30 mouse cellular contexts compared by ENCODE assay signal in the genomic region with DNA sequence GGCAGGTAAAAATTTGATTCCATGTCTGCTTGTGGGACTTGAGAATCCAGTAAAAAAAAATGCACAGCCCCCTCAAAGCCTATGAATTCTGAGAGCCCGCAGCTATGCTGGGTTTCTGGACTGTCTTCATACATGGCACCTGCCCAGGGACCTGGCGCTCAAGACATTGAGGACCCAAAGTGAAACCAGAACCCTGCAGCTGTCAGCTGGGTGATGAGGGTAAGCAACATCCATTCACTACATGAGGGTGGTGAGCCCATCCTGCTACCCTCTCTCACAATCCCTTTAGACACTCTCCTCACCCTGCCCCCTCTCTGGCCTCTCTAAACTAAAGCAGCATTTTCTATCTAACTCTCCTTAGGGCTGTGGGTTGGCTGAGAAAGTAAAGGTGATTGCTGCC. TPM values are rescaled to one million over a fixed set of nuclear protein-coding genes. Genes with fewer than 3 reads are reported as not detected.
DNase-seq lines count a peak whose midpoint lies in the region; ATAC-seq and TF ChIP-seq lines count a peak whose summit lies in the region.
"Had no signal": no experiment of that assay in that cellular context is flagged by ENCODE, and none has a peak within 500 bp of the region (broad histone marks: within the 10 kb centered on the region; RNA-seq: fewer than 3 reads in every experiment).

No protein-coding gene starts in this region.

- no peak for ATAC-seq in limb, embryonic 14.5 days (ENCODE audit: low FRiP score, low read depth)
- ATAC-seq: forebrain, embryonic 14.5 days; hindbrain, embryonic 16.5 days; intestine, embryonic 15.5 days had no signal

- H3K36me3 ChIP-seq in limb, embryonic 14.5 days (ENCODE audit: control insufficient read depth, insufficient read depth, low read length): peaks cover 17% of the 10 kb centered on the region; the same call in 1 of the 2 replicates
- 0 out of 2 replicates have a peak, but pooled peaks cover 4% of the 10 kb centered on the region for H3K36me3 ChIP-seq in limb, embryonic 10.5 days
- H3K36me3 ChIP-seq: embryonic facial prominence, embryonic 15.5 days; hindbrain, embryonic 13.5 days; intestine, embryonic 15.5 days had no signal

- H3K4me3 ChIP-seq in limb, embryonic 14.5 days (replicated peaks; ENCODE audit: low read length): no peak overlapping the region
- no peak overlapping the region for H3K4me3 ChIP-seq in limb, embryonic 10.5 days
- H3K4me3 ChIP-seq: embryonic facial prominence, embryonic 12.5 days; embryonic facial prominence, embryonic 15.5 days; hindbrain, embryonic 10.5 days; hindbrain, embryonic 13.5 days; intestine, embryonic 15.5 days had no signal

- peaks cover 6% of the 10 kb centered on the region for H3K4me1 ChIP-seq in limb, embryonic 14.5 days (ENCODE audit: control insufficient read depth, insufficient read depth, low read length)
- no peaks in the 10 kb centered on the region for H3K4me1 ChIP-seq in limb, embryonic 10.5 days
- H3K4me1 ChIP-seq: embryonic facial prominence, embryonic 12.5 days; embryonic facial prominence, embryonic 15.5 days; hindbrain, embryonic 10.5 days; hindbrain, embryonic 13.5 days; intestine, embryonic 15.5 days had no signal

- 74% methylated on average over 2 of the region's 2 CpGs for WGBS in limb, embryonic 14.5 days
- 100% methylated on average over 2 of the region's 2 CpGs for WGBS in limb, embryonic 10.5 days

- DNase-seq in cerebellum, postnatal 10 days: peak; percentile 6 to 23
- no peak for DNase-seq in cerebellum, adult 8-10 months
- DNase-seq in limb, embryonic 14.5 days (ENCODE audit: low spot score): no peak
- DNase-seq in limb, embryonic 10.5 days (ENCODE audit: low spot score): no peak
- DNase-seq in gastrocnemius, postnatal 25 days: peak; percentile 44
- peak; percentile 44 for DNase-seq in skeletal muscle tissue, adult 2 months (ENCODE audit: low read depth, low spot score)
- no peak for DNase-seq in Muller cell, postnatal 12 days (ENCODE audit: inconsistent ontology term)
- DNase-seq in adipocyte (ENCODE audit: low spot score): no peak
- DNase-seq: adrenal gland, adult 8-10 months; adrenal gland, postnatal 25 days; B cell, adult 2 months; cerebellum, adult 11-12 months; cerebellum, adult 9-10 months; kidney, adult 11 months had no signal

- H3K9ac ChIP-seq in limb, embryonic 14.5 days (ENCODE audit: low read depth, low read length, severe bottlenecking): no peak overlapping the region
- H3K9ac ChIP-seq: embryonic facial prominence, embryonic 12.5 days; embryonic facial prominence, embryonic 15.5 days; hindbrain, embryonic 13.5 days; intestine, embryonic 15.5 days had no signal

- 0 out of 2 replicates have a peak overlapping the region, but pooled peaks have one; percentile 33 for H3K27ac ChIP-seq in limb, embryonic 14.5 days (replicated peaks; ENCODE audit: low read depth, low read length)
- no peak overlapping the region for H3K27ac ChIP-seq in limb, embryonic 10.5 days
- H3K27ac ChIP-seq: embryonic facial prominence, embryonic 12.5 days; embryonic facial prominence, embryonic 15.5 days; hindbrain, embryonic 10.5 days; hindbrain, embryonic 13.5 days; intestine, embryonic 15.5 days had no signal

- no peak for TF ChIP-seq POLR2A in limb, embryonic 14.5 days (IDR thresholded peaks at IDR 0.05; ENCODE audit: borderline replicate concordance, extremely low read depth, insufficient read depth, insufficient read length)

- H3K9me3 ChIP-seq in limb, embryonic 14.5 days (ENCODE audit: control insufficient read depth, low read length): no peaks in the 10 kb centered on the region
- H3K9me3 ChIP-seq in limb, embryonic 10.5 days (replicated peaks): no peaks in the 10 kb centered on the region
- H3K9me3 ChIP-seq: embryonic facial prominence, embryonic 12.5 days; embryonic facial prominence, embryonic 15.5 days; G1E; hindbrain, embryonic 10.5 days; hindbrain, embryonic 13.5 days; intestine, embryonic 15.5 days had no signal

- no peak overlapping the region for H3K4me2 ChIP-seq in limb, embryonic 14.5 days (replicated peaks; ENCODE audit: low read depth, low read length, severe bottlenecking)
- H3K4me2 ChIP-seq: embryonic facial prominence, embryonic 12.5 days; embryonic facial prominence, embryonic 15.5 days; heart, embryonic 11.5 days; hindbrain, embryonic 13.5 days; intestine, embryonic 15.5 days had no signal

- no peaks in the 10 kb centered on the region for H3K27me3 ChIP-seq in limb, embryonic 14.5 days (ENCODE audit: control insufficient read depth, insufficient read depth, low read length)
- H3K27me3 ChIP-seq in limb, embryonic 10.5 days (ENCODE audit: low read depth, poor library complexity, severe bottlenecking): no peaks in the 10 kb centered on the region
- H3K27me3 ChIP-seq: CH12.LX; embryonic facial prominence, embryonic 12.5 days; embryonic facial prominence, embryonic 15.5 days; hindbrain, embryonic 13.5 days; intestine, embryonic 15.5 days had no signal

RNA-seq across cellular contexts. Expression of a gene that starts 26.8 kb away (rescaled TPM):
- polyA plus RNA-seq in limb, embryonic 14.5 days (2012; rRNA removed): not detected in 2 replicates
- 0.54 and 0.55 TPM in 2 replicates for polyA plus RNA-seq in limb, embryonic 14.5 days (2014; fragmentation: Nextera tagmentation; extraction: Ambion mirVana)
- 0.38 TPM in 1 of 2 replicates, not detected in the other for polyA plus RNA-seq in limb, embryonic 10.5 days (2016; fragmentation: Nextera tagmentation; extraction: Ambion mirVana)
- total RNA-seq in gastrocnemius, postnatal 25 days (2021): not detected
- total RNA-seq: adrenal gland, adult 8-10 months; adrenal gland, postnatal 25 days; CH12.LX; common myeloid progenitor, adult 5-6 weeks; G1E; heart, adult 8-10 months; heart, postnatal 25 days had no signal
- polyA plus RNA-seq: brain, embryonic 14.5 days; embryonic facial prominence, embryonic 12.5 days; embryonic facial prominence, embryonic 15.5 days; forebrain, embryonic 14.5 days; G1E; gonadal fat pad, adult 2 months; heart, postnatal 0 days; hindbrain, embryonic 10.5 days; hindbrain, embryonic 13.5 days; intestine, embryonic 15.5 days had no signal

RNA-seq across cellular contexts. Expression of a gene that starts 35.7 kb away (rescaled TPM):
- polyA plus RNA-seq in limb, embryonic 14.5 days (2012; rRNA removed): 34.3 and 41.9 TPM in 2 replicates
- polyA plus RNA-seq in limb, embryonic 14.5 days (2014; fragmentation: Nextera tagmentation; extraction: Ambion mirVana): 31.6 and 39.3 TPM in 2 replicates
- polyA plus RNA-seq in limb, embryonic 10.5 days (2016; fragmentation: Nextera tagmentation; extraction: Ambion mirVana): 22.8 and 27.2 TPM in 2 replicates
- 10 to 100 TPM; 31.6 to 38.9 TPM for total RNA-seq in gastrocnemius, postnatal 25 days (2021)

RNA-seq across cellular contexts. Expression of a gene that starts 47.5 kb away (rescaled TPM):
- polyA plus RNA-seq in limb, embryonic 14.5 days (2012; rRNA removed): 256 and 301 TPM in 2 replicates
- 275 and 281 TPM in 2 replicates for polyA plus RNA-seq in limb, embryonic 14.5 days (2014; fragmentation: Nextera tagmentation; extraction: Ambion mirVana)
- 291 and 361 TPM in 2 replicates for polyA plus RNA-seq in limb, embryonic 10.5 days (2016; fragmentation: Nextera tagmentation; extraction: Ambion mirVana)
- total RNA-seq in gastrocnemius, postnatal 25 days (2021): 1,000 to 10,000 TPM in 1 of 2 experiments, 100 to 1,000 TPM in 1; 948 to 1,062 TPM

Comparison
In these comparisons a context has a peak if more than half of its experiments do, and no peak if none do; other contexts are left out.
1. DNase-seq: peak in cerebellum, postnatal 10 days (2 of 2), gastrocnemius, postnatal 25 days (single experiment) and skeletal muscle tissue, adult 2 months (single experiment); none in cerebellum, adult 8-10 months (single experiment), limb, embryonic 14.5 days (single experiment), limb, embryonic 10.5 days (single experiment), Muller cell, postnatal 12 days (single experiment) and adipocyte (single experiment).